Mouse (Mus musculus): ENCODE measurements around the gene Gm19402. TPM values are rescaled to one million over a fixed set of nuclear protein-coding genes. Genes with fewer than 3 reads are reported as not detected.

Gene Gm19402
- total and polyA plus RNA-seq, 2 experiments from 2014 or later: not detected

GRCm38 (mm10) chr10:77677562-77677961 is 13.0 kb downstream of the Gm19402 start:
- Histone ChIP-seq H3K36me3 (ENCODE audit: insufficient read depth, low read length) (no peaks in the 10 kb centered on the region), H3K9ac (replicated peaks; ENCODE audit: low read length, poor library complexity, severe bottlenecking) (0 out of 2 replicates have a peak overlapping the region, but pooled peaks have one; percentile 29), H3K27ac (ENCODE audit: low read depth, low read length) (no peak overlapping the region), H3K27me3 (ENCODE audit: insufficient read depth, low read length) (peaks cover 18% of the 10 kb centered on the region), H3K9me3 (ENCODE audit: low read length) (no peaks in the 10 kb centered on the region), H3K4me3 (ENCODE audit: low read depth, low read length) (peak overlapping the region; percentile 37), H3K4me2 (ENCODE audit: low read depth, low read length, poor library complexity, severe bottlenecking) (peak overlapping the region; percentile 84), H3K4me1 (ENCODE audit: insufficient read depth, low read length) (peaks cover 4% of the 10 kb centered on the region; the same call in 1 of the 2 replicates)
- DNase-seq (ENCODE audit: low spot score): no peak
- WGBS: under 1% methylated on average over 35 of the region's 35 CpGs
- TF ChIP-seq CTCF (IDR thresholded peaks at IDR 0.05): no peak
- ATAC-seq (ENCODE audit: low FRiP score): no peak

- Histone ChIP-seq H3K36me3 (ENCODE audit: insufficient read depth, low read length) (no peaks in the 10 kb centered on the region), H3K4me3 (ENCODE audit: low read depth, low read length) (no peak overlapping the region), H3K27ac (ENCODE audit: low read depth, low read length) (no peak overlapping the region), H3K27me3 (ENCODE audit: insufficient read depth, low read length) (peaks cover 18% of the 10 kb centered on the region), H3K4me1 (ENCODE audit: insufficient read depth, low read length) (peaks cover 4% of the 10 kb centered on the region; the same call in 1 of the 2 replicates), H3K9ac (replicated peaks; ENCODE audit: low read length, poor library complexity, severe bottlenecking) (no peak overlapping the region), H3K4me2 (ENCODE audit: low read depth, low read length, poor library complexity, severe bottlenecking) (no peak overlapping the region), H3K9me3 (ENCODE audit: low read length) (no peaks in the 10 kb centered on the region)
- DNase-seq (ENCODE audit: low spot score): no peak
- TF ChIP-seq CTCF (IDR thresholded peaks at IDR 0.05): no peak
- no peak for ATAC-seq (ENCODE audit: low FRiP score)
- 64% methylated on average over 13 of the region's 13 CpGs for WGBS
These were observed 16.8 kb downstream of the Gm19402 start for GRCm38 (mm10) chr10:77673765-77674164.

- H3K27ac ChIP-seq (ENCODE audit: low read depth, low read length): no peak overlapping the region
- ATAC-seq (ENCODE audit: low FRiP score): no peak
- 85% methylated on average over 4 of the region's 4 CpGs for WGBS
- H3K27me3 ChIP-seq (ENCODE audit: insufficient read depth, low read length): no peaks in the 10 kb centered on the region
- no peaks in the 10 kb centered on the region for H3K4me1 ChIP-seq (ENCODE audit: insufficient read depth, low read length)
- no peaks in the 10 kb centered on the region for H3K9me3 ChIP-seq (ENCODE audit: low read length)
- H3K4me2 ChIP-seq (ENCODE audit: low read depth, low read length, poor library complexity, severe bottlenecking): no peak overlapping the region
- no peaks in the 10 kb centered on the region for H3K36me3 ChIP-seq (ENCODE audit: insufficient read depth, low read length)
- no peak for DNase-seq (ENCODE audit: low spot score)
- no peak overlapping the region for H3K9ac ChIP-seq (replicated peaks; ENCODE audit: low read length, poor library complexity, severe bottlenecking)
- H3K4me3 ChIP-seq (ENCODE audit: low read depth, low read length): no peak overlapping the region
- no peak for TF ChIP-seq CTCF (IDR thresholded peaks at IDR 0.05)
These were observed 19.0 kb downstream of the Gm19402 start for GRCm38 (mm10) chr10:77671519-77671918.

GRCm38 (mm10) chr10:77670710-77671109 is 19.8 kb downstream of the Gm19402 start:
- Histone ChIP-seq H3K4me1 (ENCODE audit: insufficient read depth, low read length) (no peaks in the 10 kb centered on the region), H3K4me3 (ENCODE audit: low read depth, low read length) (no peak overlapping the region), H3K9me3 (ENCODE audit: low read length) (no peaks in the 10 kb centered on the region), H3K27ac (ENCODE audit: low read depth, low read length) (no peak overlapping the region), H3K36me3 (ENCODE audit: insufficient read depth, low read length) (no peaks in the 10 kb centered on the region), H3K9ac (replicated peaks; ENCODE audit: low read length, poor library complexity, severe bottlenecking) (no peak overlapping the region), H3K4me2 (ENCODE audit: low read depth, low read length, poor library complexity, severe bottlenecking) (no peak overlapping the region), H3K27me3 (ENCODE audit: insufficient read depth, low read length) (no peaks in the 10 kb centered on the region)
- 74% methylated on average over 4 of the region's 4 CpGs for WGBS
- no peak for DNase-seq (ENCODE audit: low spot score)
- TF ChIP-seq CTCF (IDR thresholded peaks at IDR 0.05): no peak
- no peak for ATAC-seq (ENCODE audit: low FRiP score)

GRCm38 (mm10) chr10:77667402-77667801 is 23.2 kb downstream of the Gm19402 start:
- no peaks in the 10 kb centered on the region for H3K4me1 ChIP-seq (ENCODE audit: insufficient read depth, low read length)
- H3K4me3 ChIP-seq (ENCODE audit: low read depth, low read length): no peak overlapping the region
- H3K9me3 ChIP-seq (ENCODE audit: low read length): no peaks in the 10 kb centered on the region
- DNase-seq (ENCODE audit: low spot score) (no peak), ATAC-seq (ENCODE audit: low FRiP score) (no peak)
- WGBS: 82% methylated on average over 4 of the region's 4 CpGs
- H3K27me3 ChIP-seq (ENCODE audit: insufficient read depth, low read length): no peaks in the 10 kb centered on the region
- no peak overlapping the region for H3K4me2 ChIP-seq (ENCODE audit: low read depth, low read length, poor library complexity, severe bottlenecking)
- H3K9ac ChIP-seq (replicated peaks; ENCODE audit: low read length, poor library complexity, severe bottlenecking): no peak overlapping the region
- TF ChIP-seq CTCF (IDR thresholded peaks at IDR 0.05): no peak
- no peak overlapping the region for H3K27ac ChIP-seq (ENCODE audit: low read depth, low read length)
- no peaks in the 10 kb centered on the region for H3K36me3 ChIP-seq (ENCODE audit: insufficient read depth, low read length)

- Histone ChIP-seq H3K4me1 (ENCODE audit: insufficient read depth, low read length) (no peaks in the 10 kb centered on the region), H3K4me3 (ENCODE audit: low read depth, low read length) (no peak overlapping the region), H3K4me2 (ENCODE audit: low read depth, low read length, poor library complexity, severe bottlenecking) (no peak overlapping the region), H3K36me3 (ENCODE audit: insufficient read depth, low read length) (no peaks in the 10 kb centered on the region), H3K9ac (replicated peaks; ENCODE audit: low read length, poor library complexity, severe bottlenecking) (no peak overlapping the region), H3K9me3 (ENCODE audit: low read length) (no peaks in the 10 kb centered on the region), H3K27ac (ENCODE audit: low read depth, low read length) (no peak overlapping the region), H3K27me3 (ENCODE audit: insufficient read depth, low read length) (no peaks in the 10 kb centered on the region)
- DNase-seq (ENCODE audit: low spot score) (peak; percentile 28), ATAC-seq (ENCODE audit: low FRiP score) (no peak)
- WGBS: 84% methylated on average over 8 of the region's 8 CpGs
- TF ChIP-seq CTCF (IDR thresholded peaks at IDR 0.05): no peak
These were observed 24.2 kb downstream of the Gm19402 start for GRCm38 (mm10) chr10:77666342-77666741.
